Comparison of ENCODE assay signal across 8 mouse cellular contexts in genomic region chr1:33906927-33907326, GRCm38 (mm10). TPM values are rescaled to one million over a fixed set of nuclear protein-coding genes. Genes with fewer than 3 reads are reported as not detected.
A peak's percentile ranks its signal among the peaks of the same experiment; 100 is the strongest.
DNase-seq lines count a peak whose midpoint lies in the region; ATAC-seq and TF ChIP-seq lines count a peak whose summit lies in the region.

No protein-coding gene starts in this region.

- H3K9me3 ChIP-seq in heart, embryonic 11.5 days (replicated peaks; ENCODE audit: control insufficient read depth, low read length), result no peaks in the 10 kb centered on the region
- H3K9me3 ChIP-seq in liver, postnatal 0 days (ENCODE audit: low read length), result no peaks in the 10 kb centered on the region

- intact Hi-C loops in heart, postnatal 25 days (cut with DNase I), result loop anchor here (10.0 kb wide), 1 partner anchor 158 kb away; no protein-coding TSS in a partner anchor

- peak; percentile 53; the same call in 1 of the 2 replicates for ATAC-seq in heart, embryonic 11.5 days (replicated peaks; ENCODE audit: insufficient number of reproducible peaks, low FRiP score, low TSS enrichment)
- ATAC-seq in CD4-positive, CD25-positive, alpha-beta regulatory T cell, adult 4 months, result peak; percentile 12
- peak; percentile 62 for ATAC-seq in liver, postnatal 0 days

- TF ChIP-seq EP300 in liver, postnatal 0 days (IDR thresholded peaks at IDR 0.05; ENCODE audit: low read depth), result no peak

- H3K27me3 ChIP-seq in heart, embryonic 11.5 days (ENCODE audit: control insufficient read depth, insufficient read depth, low read length), result peaks cover 15% of the 10 kb centered on the region; the same call in 1 of the 2 replicates
- H3K27me3 ChIP-seq in liver, postnatal 0 days (ENCODE audit: insufficient read depth, low read length), result peaks cover 38% of the 10 kb centered on the region

- WGBS in heart, embryonic 11.5 days (ENCODE audit: insufficient replicate concordance), result under 1% methylated on average over 20 of the region's 20 CpGs
- 2% methylated on average over 20 of the region's 20 CpGs for WGBS in liver, postnatal 0 days (ENCODE audit: insufficient replicate concordance)

- DNase-seq in heart, postnatal 25 days (ENCODE audit: low spot score), result no peak
- DNase-seq in cerebellum, postnatal 14 days, result peak; percentile 72 to 77
- peak; percentile 32 for DNase-seq in heart, postnatal 4 days
- DNase-seq in liver, postnatal 0 days, result peak; percentile 48
- no peak for DNase-seq in thymus, postnatal 25 days
- no peak for DNase-seq in yolk sac, embryonic 10.5 days (ENCODE audit: low spot score)

- H3K4me2 ChIP-seq in heart, embryonic 11.5 days, result peak overlapping the region; percentile 93
- H3K4me2 ChIP-seq in liver, postnatal 0 days (ENCODE audit: low read depth, low read length), result peak overlapping the region; percentile 90

- H3K4me3 ChIP-seq in heart, embryonic 11.5 days (ENCODE audit: low read depth, low read length), result peak overlapping the region; percentile 64
- peak overlapping the region; percentile 57 for H3K4me3 ChIP-seq in liver, postnatal 0 days (ENCODE audit: low read depth, low read length)

- H3K27ac ChIP-seq in heart, embryonic 11.5 days (ENCODE audit: low read depth, low read length), result no peak overlapping the region
- no peak overlapping the region for H3K27ac ChIP-seq in liver, postnatal 0 days (ENCODE audit: low read depth)

- TF ChIP-seq CTCF in liver, postnatal 0 days (IDR thresholded peaks at IDR 0.05; ENCODE audit: low read depth), result peak; percentile 60

- H3K36me3 ChIP-seq in heart, embryonic 11.5 days (ENCODE audit: control insufficient read depth, insufficient read depth, low read length), result no peaks in the 10 kb centered on the region
- H3K36me3 ChIP-seq in liver, postnatal 0 days (replicated peaks; ENCODE audit: insufficient read depth, low read length), result no peaks in the 10 kb centered on the region

- H3K9ac ChIP-seq in heart, embryonic 11.5 days (ENCODE audit: low read depth, low read length), result peak overlapping the region; percentile 68
- no peak overlapping the region for H3K9ac ChIP-seq in liver, postnatal 0 days (replicated peaks)

- H3K4me1 ChIP-seq in heart, embryonic 11.5 days (ENCODE audit: control insufficient read depth, insufficient read depth, low read length), result peaks cover 3% of the 10 kb centered on the region; the same call in 1 of the 2 replicates
- peaks cover 4% of the 10 kb centered on the region; the same call in 1 of the 2 replicates for H3K4me1 ChIP-seq in liver, postnatal 0 days (ENCODE audit: insufficient read depth)

RNA-seq across cellular contexts. Expression of gene Bend6, which starts 0.7 kb away (rescaled TPM):
- 4.3 and 4.5 TPM in 2 replicates for polyA plus RNA-seq in heart, embryonic 11.5 days (2014; fragmentation: Nextera tagmentation; extraction: Ambion mirVana)
- 1 to 10 TPM; 2.3 to 2.4 TPM for total RNA-seq in heart, postnatal 25 days (2021)
- 1 to 10 TPM; 5.6 to 5.7 TPM for polyA plus RNA-seq in CD4-positive, CD25-positive, alpha-beta regulatory T cell, adult 4 months (2017; shearing (Covaris generic))
- total RNA-seq in heart, postnatal 4 days (2021), result 1 to 10 TPM; 4.5 to 6.8 TPM
- 0.12 and 0.22 TPM in 2 replicates for polyA plus RNA-seq in liver, postnatal 0 days (2015; fragmentation: Nextera tagmentation; extraction: Ambion mirVana)

RNA-seq across cellular contexts. Expression of gene Dst, which starts 1.1 kb away (rescaled TPM):
- polyA plus RNA-seq in heart, embryonic 11.5 days (2014; fragmentation: Nextera tagmentation; extraction: Ambion mirVana), result 24.5 and 26.9 TPM in 2 replicates
- 100 to 1,000 TPM; 338 to 369 TPM for total RNA-seq in heart, postnatal 25 days (2021)
- polyA plus RNA-seq in CD4-positive, CD25-positive, alpha-beta regulatory T cell, adult 4 months (2017; shearing (Covaris generic)), result 10 to 100 TPM; 22.1 to 29.0 TPM
- 100 to 1,000 TPM; 238 TPM for total RNA-seq in heart, postnatal 4 days (2021)
- 6.0 and 6.4 TPM in 2 replicates for polyA plus RNA-seq in liver, postnatal 0 days (2015; fragmentation: Nextera tagmentation; extraction: Ambion mirVana)

Comparison
In these comparisons a context has a peak if more than half of its experiments do, and no peak if none do; other contexts are left out.
1. DNase-seq: peak in cerebellum, postnatal 14 days (2 of 2), heart, postnatal 4 days (single experiment) and liver, postnatal 0 days (single experiment); none in heart, postnatal 25 days (single experiment), thymus, postnatal 25 days (single experiment) and yolk sac, embryonic 10.5 days (single experiment).
2. ATAC-seq: peak in every context shown above with its lines; median percentile 62 in liver, postnatal 0 days; 53 in heart, embryonic 11.5 days; 12 in CD4-positive, CD25-positive, alpha-beta regulatory T cell, adult 4 months.